Mouse (Mus musculus) C2C12 (cell line): ENCODE results near the gene Medag. TPM values are rescaled to one million over a fixed set of nuclear protein-coding genes. Genes with fewer than 3 reads are reported as not detected.
A peak's percentile ranks its signal among the peaks of the same experiment; 100 is the strongest.

Source experiments
- H3K27me3 ChIP-seq: one replicate; pipeline ENCODE4 v1.6.1; 2011; ENCODE audit not compliant: control insufficient read depth, insufficient read depth, insufficient read length
- H3K36me3 ChIP-seq: one replicate; pipeline ENCODE4 v1.6.1; 2011; ENCODE audit not compliant: control insufficient read depth, insufficient read depth
- H3K4me3 ChIP-seq: one replicate; pipeline ENCODE4 v1.5.1; 2011; ENCODE audit warnings: mild to moderate bottlenecking, control low read depth; ENCODE audit not compliant: poor library complexity, insufficient read depth, severe bottlenecking
- H3K79me2 ChIP-seq: one replicate; pipeline ENCODE4 v1.6.1; 2011; ENCODE audit not compliant: control insufficient read depth, insufficient read depth
- H3K79me3 ChIP-seq: one replicate; pipeline ENCODE4 v1.6.1; 2011; ENCODE audit warnings: low read depth, control low read depth
- H3ac ChIP-seq: one replicate; pipeline ENCODE3; 2011; ENCODE audit warnings: low read depth; ENCODE audit not compliant: control insufficient read depth, insufficient read length
- CEBPB ChIP-seq: IDR thresholded peaks from one replicate; pipeline ENCODE4 v1.6.1; 2011; ENCODE audit warnings: low read depth, mild to moderate bottlenecking, control low read depth, moderate library complexity
- CTCF ChIP-seq: IDR thresholded peaks from one replicate; pipeline ENCODE4 v1.5.1; 2011; ENCODE audit not compliant: control insufficient read depth, insufficient read depth, insufficient read length
- FOSL1 ChIP-seq: IDR thresholded peaks from one replicate; pipeline ENCODE4 v1.8.0; 2011; ENCODE audit warnings: mild to moderate bottlenecking, low read length; ENCODE audit not compliant: poor library complexity, insufficient read depth, severe bottlenecking
- MAX ChIP-seq: IDR thresholded peaks from one replicate; pipeline ENCODE4 v1.6.1; 2011; ENCODE audit warnings: mild to moderate bottlenecking, control low read depth
- MYOD1 ChIP-seq: IDR thresholded peaks from one replicate; pipeline ENCODE4 v1.6.1; 2011; ENCODE audit warnings: low read depth; ENCODE audit not compliant: control insufficient read depth, insufficient read length
- MYOG ChIP-seq: IDR thresholded peaks from one replicate; pipeline ENCODE4 v1.6.1; 2011; ENCODE audit not compliant: control insufficient read depth, insufficient read length; ENCODE audit errors: extremely low read depth
- USF1 ChIP-seq: IDR thresholded peaks from one replicate; pipeline ENCODE4 v1.6.1; 2011; ENCODE audit warnings: low read depth, mild to moderate bottlenecking, control low read depth, moderate library complexity
- polyA plus RNA-seq: library from polyadenylated mRNA; unstranded; fragments of >200 nt; fragmentation: generic; extraction: Trizol; gene quantifications from one replicate; pipeline ENCODE4 v1.2.1, GENCODE M21; 2012; ENCODE audit warnings: missing spikeins

The Medag gene
- polyA plus RNA-seq, 1 experiment: 0.09 TPM

GRCm38 (mm10) chr5:149414369-149415167 lies 3.0 kb downstream of the Medag start:
- no peaks in the 10 kb centered on the region for H3K79me2 ChIP-seq
- H3K79me3 ChIP-seq: no peaks in the 10 kb centered on the region
- H3K4me3 ChIP-seq: no peak overlapping the region
- no peaks in the 10 kb centered on the region for H3K36me3 ChIP-seq
- no peak overlapping the region for H3ac ChIP-seq
- no peak for TF ChIP-seq MAX
- TF ChIP-seq USF1: no peak
- H3K27me3 ChIP-seq: no peaks in the 10 kb centered on the region

GRCm38 (mm10) chr5:149417381-149417780 lies 5.8 kb downstream of the Medag start:
- Histone ChIP-seq H3K4me3 (no peak overlapping the region), H3K79me2 (no peaks in the 10 kb centered on the region), H3K27me3 (no peaks in the 10 kb centered on the region), H3K36me3 (no peaks in the 10 kb centered on the region), H3ac (no peak overlapping the region), H3K79me3 (no peaks in the 10 kb centered on the region)
- TF ChIP-seq CTCF: no peak

- Histone ChIP-seq H3K79me3 (no peaks in the 10 kb centered on the region), H3ac (no peak overlapping the region), H3K4me3 (no peak overlapping the region), H3K27me3 (no peaks in the 10 kb centered on the region), H3K79me2 (no peaks in the 10 kb centered on the region), H3K36me3 (no peaks in the 10 kb centered on the region)
- no peak for TF ChIP-seq FOSL1
- TF ChIP-seq MYOG: no peak
- TF ChIP-seq CEBPB: no peak
- no peak for TF ChIP-seq MAX
- TF ChIP-seq USF1: no peak
- no peak for TF ChIP-seq MYOD1
- TF ChIP-seq CTCF: no peak
Observed at GRCm38 (mm10) chr5:149426525-149426924, 15.0 kb downstream of the Medag start.

GRCm38 (mm10) chr5:149427277-149428060 lies 15.9 kb downstream of the Medag start:
- Histone ChIP-seq H3K36me3 (no peaks in the 10 kb centered on the region), H3K27me3 (no peaks in the 10 kb centered on the region), H3K79me2 (no peaks in the 10 kb centered on the region), H3K4me3 (no peak overlapping the region), H3ac (no peak overlapping the region), H3K79me3 (no peaks in the 10 kb centered on the region)
- no peak for TF ChIP-seq CTCF

GRCm38 (mm10) chr5:149428347-149428746 lies 16.8 kb downstream of the Medag start:
- no peaks in the 10 kb centered on the region for H3K79me2 ChIP-seq
- H3K79me3 ChIP-seq: no peaks in the 10 kb centered on the region
- no peaks in the 10 kb centered on the region for H3K27me3 ChIP-seq
- no peak overlapping the region for H3K4me3 ChIP-seq
- H3K36me3 ChIP-seq: no peaks in the 10 kb centered on the region
- TF ChIP-seq MAX: no peak
- no peak for TF ChIP-seq USF1
- no peak for TF ChIP-seq MYOG
- no peak for TF ChIP-seq CTCF
- no peak for TF ChIP-seq CEBPB
- no peak overlapping the region for H3ac ChIP-seq

GRCm38 (mm10) chr5:149428810-149429255 lies 17.3 kb downstream of the Medag start:
- no peak overlapping the region for H3ac ChIP-seq
- no peaks in the 10 kb centered on the region for H3K79me3 ChIP-seq
- TF ChIP-seq MAX (no peak), CTCF (no peak), MYOD1 (peak; percentile 31), FOSL1 (no peak), USF1 (no peak), MYOG (no peak), CEBPB (no peak)
- no peaks in the 10 kb centered on the region for H3K79me2 ChIP-seq
- no peaks in the 10 kb centered on the region for H3K36me3 ChIP-seq
- no peaks in the 10 kb centered on the region for H3K27me3 ChIP-seq
- H3K4me3 ChIP-seq: no peak overlapping the region
